ENCODE assay signal across 9 mouse cellular contexts in the genomic region with DNA sequence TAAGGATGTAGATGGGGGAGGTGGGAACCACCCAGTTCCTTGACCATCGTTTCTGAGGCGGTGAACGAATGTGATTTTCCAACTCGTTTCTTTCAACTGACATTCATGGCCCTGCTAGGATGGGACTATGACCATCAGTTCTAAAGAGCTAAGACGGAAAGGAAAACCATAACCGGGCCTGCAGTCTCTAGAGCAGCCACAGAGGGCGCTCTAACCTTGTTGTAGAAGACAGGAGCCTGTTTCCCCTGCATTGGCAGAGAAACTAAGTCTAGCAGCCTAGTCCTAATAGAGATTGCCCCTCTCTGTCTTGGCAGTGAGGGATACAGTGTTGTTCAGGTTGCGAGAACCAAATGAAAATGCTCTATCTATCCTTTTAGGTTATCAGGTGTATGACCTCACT. TPM values are rescaled to one million over a fixed set of nuclear protein-coding genes. Genes with fewer than 3 reads are reported as not detected.
DNase-seq lines count a peak whose midpoint lies in the region; ATAC-seq and TF ChIP-seq lines count a peak whose summit lies in the region.
"Had no signal": no experiment of that assay in that cellular context is flagged by ENCODE, and none has a peak within 500 bp of the region (broad histone marks: within the 10 kb centered on the region; RNA-seq: fewer than 3 reads in every experiment).

No protein-coding gene starts in this region.

- H3K9me3 ChIP-seq in heart, postnatal 0 days (replicated peaks; ENCODE audit: control insufficient read depth, low read length) = no peaks in the 10 kb centered on the region
- no peaks in the 10 kb centered on the region for H3K9me3 ChIP-seq in heart, embryonic 12.5 days (replicated peaks)
- no peaks in the 10 kb centered on the region for H3K9me3 ChIP-seq in hindbrain, embryonic 16.5 days (ENCODE audit: control insufficient read depth, low read length)
- no peaks in the 10 kb centered on the region for H3K9me3 ChIP-seq in midbrain, embryonic 13.5 days
- H3K9me3 ChIP-seq: lung, embryonic 15.5 days had no signal

- H3K4me1 ChIP-seq in heart, postnatal 0 days (ENCODE audit: control insufficient read depth, insufficient read depth) = peaks cover 7% of the 10 kb centered on the region; the same call in 1 of the 2 replicates
- peaks cover 13% of the 10 kb centered on the region for H3K4me1 ChIP-seq in heart, embryonic 12.5 days (replicated peaks)
- H3K4me1 ChIP-seq in hindbrain, embryonic 16.5 days (ENCODE audit: control insufficient read depth, insufficient read depth, low read depth, low read length) = no peaks in the 10 kb centered on the region; the same call in 1 of the 2 replicates
- peaks cover 14% of the 10 kb centered on the region for H3K4me1 ChIP-seq in midbrain, embryonic 13.5 days (replicated peaks)
- H3K4me1 ChIP-seq: lung, embryonic 15.5 days had no signal

- no peak for TF ChIP-seq EP300 in heart, postnatal 0 days (IDR thresholded peaks at IDR 0.05; ENCODE audit: low read depth)

- TF ChIP-seq CTCF in heart, postnatal 0 days (IDR thresholded peaks at IDR 0.05; ENCODE audit: low read depth) = peak; percentile 40; the same call in 1 of the 2 replicates

- H3K27me3 ChIP-seq in heart, postnatal 0 days (ENCODE audit: control insufficient read depth, insufficient read depth, low read length) = no peaks in the 10 kb centered on the region
- no peaks in the 10 kb centered on the region for H3K27me3 ChIP-seq in heart, embryonic 12.5 days (replicated peaks)
- no peaks in the 10 kb centered on the region for H3K27me3 ChIP-seq in hindbrain, embryonic 16.5 days (replicated peaks; ENCODE audit: control insufficient read depth, insufficient read depth, low read length)
- H3K27me3 ChIP-seq in midbrain, embryonic 13.5 days = no peaks in the 10 kb centered on the region
- H3K27me3 ChIP-seq: lung, embryonic 15.5 days had no signal

- WGBS in heart, postnatal 0 days = 70% methylated on average over 8 of the region's 8 CpGs
- WGBS in heart, embryonic 12.5 days = 72% methylated on average over 8 of the region's 8 CpGs
- WGBS in hindbrain, embryonic 16.5 days = 65% methylated on average over 8 of the region's 8 CpGs
- 64% methylated on average over 8 of the region's 8 CpGs for WGBS in midbrain, embryonic 13.5 days

- H3K4me3 ChIP-seq in heart, postnatal 0 days (ENCODE audit: low read depth, low read length) = no peak overlapping the region
- no peak overlapping the region for H3K4me3 ChIP-seq in heart, embryonic 12.5 days
- H3K4me3 ChIP-seq in hindbrain, embryonic 16.5 days (ENCODE audit: low read length) = no peak overlapping the region
- H3K4me3 ChIP-seq in midbrain, embryonic 13.5 days (replicated peaks) = no peak overlapping the region
- H3K4me3 ChIP-seq: lung, embryonic 15.5 days had no signal

- H3K4me2 ChIP-seq in heart, postnatal 0 days (ENCODE audit: low read depth, low read length) = no peak overlapping the region
- H3K4me2 ChIP-seq in heart, embryonic 12.5 days = no peak overlapping the region
- no peak overlapping the region for H3K4me2 ChIP-seq in hindbrain, embryonic 16.5 days (ENCODE audit: low read length)
- H3K4me2 ChIP-seq in midbrain, embryonic 13.5 days (replicated peaks) = no peak overlapping the region
- H3K4me2 ChIP-seq: lung, embryonic 15.5 days had no signal

- no peak for ATAC-seq in heart, postnatal 0 days (ENCODE audit: insufficient read depth, low read depth)
- ATAC-seq in heart, embryonic 12.5 days (ENCODE audit: insufficient number of reproducible peaks, low FRiP score) = no peak
- ATAC-seq in inflammation-experienced regulatory T-cells, adult 6 months = peak; percentile 70
- no peak for ATAC-seq in hindbrain, embryonic 16.5 days
- ATAC-seq in midbrain, embryonic 13.5 days = no peak

- no peak for DNase-seq in heart, postnatal 0 days (ENCODE audit: low spot score)
- peak; percentile 52 for DNase-seq in 416B (ENCODE audit: low read depth)
- DNase-seq in R1 (ENCODE audit: low read depth, low spot score) = peak; percentile 73
- DNase-seq in spleen, adult 12 weeks (ENCODE audit: low spot score) = peak; percentile 52

- peaks cover 80% of the 10 kb centered on the region for H3K36me3 ChIP-seq in heart, postnatal 0 days (replicated peaks; ENCODE audit: control insufficient read depth, insufficient read depth, low read length)
- peaks cover 82% of the 10 kb centered on the region for H3K36me3 ChIP-seq in heart, embryonic 12.5 days
- no peaks in the 10 kb centered on the region for H3K36me3 ChIP-seq in hindbrain, embryonic 16.5 days (ENCODE audit: control insufficient read depth, insufficient read depth, low read length)
- H3K36me3 ChIP-seq in midbrain, embryonic 13.5 days = no peaks in the 10 kb centered on the region
- H3K36me3 ChIP-seq: lung, embryonic 15.5 days had no signal

- no peak overlapping the region for H3K9ac ChIP-seq in heart, postnatal 0 days (replicated peaks; ENCODE audit: low read depth, low read length)
- H3K9ac ChIP-seq in heart, embryonic 12.5 days = no peak overlapping the region
- H3K9ac ChIP-seq in hindbrain, embryonic 16.5 days (ENCODE audit: low read depth, low read length) = no peak overlapping the region
- no peak overlapping the region for H3K9ac ChIP-seq in midbrain, embryonic 13.5 days (replicated peaks)
- H3K9ac ChIP-seq: lung, embryonic 15.5 days had no signal

- no peak overlapping the region for H3K27ac ChIP-seq in heart, postnatal 0 days (ENCODE audit: low read depth)
- H3K27ac ChIP-seq in heart, embryonic 12.5 days (ENCODE audit: poor library complexity, severe bottlenecking) = no peak overlapping the region
- H3K27ac ChIP-seq in hindbrain, embryonic 16.5 days (ENCODE audit: low read depth, low read length) = no peak overlapping the region
- H3K27ac ChIP-seq in midbrain, embryonic 13.5 days = no peak overlapping the region
- H3K27ac ChIP-seq: lung, embryonic 15.5 days had no signal

RNA-seq across cellular contexts. Expression of gene Pdcd4, which starts 50.1 kb away (rescaled TPM):
- total RNA-seq in heart, postnatal 0 days (2014; rRNA removed; ENCODE audit: low replicate concordance) = 4.2 and 5.5 TPM in 2 replicates
- polyA plus RNA-seq in heart, postnatal 0 days (2015; fragmentation: Nextera tagmentation; extraction: Ambion mirVana) = 28.6 and 34.8 TPM in 2 replicates
- 41.6 and 43.4 TPM in 2 replicates for polyA plus RNA-seq in heart, embryonic 12.5 days (2016; fragmentation: Nextera tagmentation; extraction: Ambion mirVana)
- polyA plus RNA-seq in inflammation-experienced regulatory T-cells, adult 6 months (2017; shearing (Covaris generic)) = 100 to 1,000 TPM; 405 to 678 (median 450) TPM
- 54.8 and 63.2 TPM in 2 replicates for polyA plus RNA-seq in hindbrain, embryonic 16.5 days (2015; fragmentation: Nextera tagmentation; extraction: Ambion mirVana)
- 84.7 and 85.6 TPM in 2 replicates for polyA plus RNA-seq in midbrain, embryonic 13.5 days (2015; fragmentation: Nextera tagmentation; extraction: Ambion mirVana)
